Mouse (Mus musculus) ES-Bruce4 (cell line): ENCODE measurements around the gene Malrd1. TPM values are rescaled to one million over a fixed set of nuclear protein-coding genes. Genes with fewer than 3 reads are reported as not detected.

Source experiments
- H3K27ac ChIP-seq: 2 replicates; pipeline ENCODE4 v1.5.1; 2012; ENCODE audit warnings: low read length, inconsistent platforms; ENCODE audit not compliant: insufficient read depth
- H3K27me3 ChIP-seq: 2 replicates; pipeline ENCODE4 v1.6.1; 2012; ENCODE audit warnings: mild to moderate bottlenecking, low read length, inconsistent platforms; ENCODE audit not compliant: control insufficient read depth, poor library complexity, insufficient read depth, severe bottlenecking
- H3K36me3 ChIP-seq: 2 replicates; pipeline ENCODE4 v1.6.1; 2012; ENCODE audit warnings: inconsistent platforms, mild to moderate bottlenecking, low read length, moderate library complexity; ENCODE audit not compliant: control insufficient read depth, poor library complexity, insufficient read depth, severe bottlenecking
- H3K4me1 ChIP-seq: one replicate; pipeline ENCODE4 v1.8.1; 2011; ENCODE audit warnings: low read length; ENCODE audit not compliant: control insufficient read depth, insufficient read depth
- H3K4me3 ChIP-seq: 2 replicates; pipeline ENCODE4 v1.5.1; 2011; ENCODE audit warnings: low read depth, mild to moderate bottlenecking, low read length
- H3K9ac ChIP-seq: 2 replicates; pipeline ENCODE4 v1.6.1; 2012; ENCODE audit warnings: low read depth, mild to moderate bottlenecking, inconsistent platforms; ENCODE audit not compliant: poor library complexity, severe bottlenecking
- H3K9me3 ChIP-seq: replicated peaks from 2 replicates; pipeline ENCODE4 v1.6.1; 2012; ENCODE audit warnings: mild to moderate bottlenecking, low read length, inconsistent platforms; ENCODE audit not compliant: control insufficient read depth, poor library complexity, insufficient read depth, severe bottlenecking
- CTCF ChIP-seq: IDR thresholded peaks from one replicate; pipeline ENCODE4 v1.8.1; 2011; ENCODE audit warnings: low read depth, low read length
- EP300 ChIP-seq: IDR thresholded peaks from 2 replicates; pipeline ENCODE4 v1.6.1; 2011; ENCODE audit warnings: low read depth, low read length; ENCODE audit not compliant: insufficient read depth
- POLR2A ChIP-seq: IDR thresholded peaks from one replicate; pipeline ENCODE4 v1.8.1; 2011; ENCODE audit warnings: low read length; ENCODE audit not compliant: insufficient read depth
- polyA plus RNA-seq: library from polyadenylated mRNA; stranded (reverse); fragments of >200 nt; gene quantifications from 2 replicates; pipeline ENCODE4 v1.2.4, GENCODE M21; 2011; ENCODE audit warnings: low read depth; ENCODE audit not compliant: missing spikeins, insufficient read depth, insufficient read length

Gene Malrd1
- polyA plus RNA-seq, 1 experiment = not detected

GRCm38 (mm10) chr2:15656388-15656787 lies 130.1 kb downstream of the Malrd1 start:
- Histone ChIP-seq H3K9me3 (no peaks in the 10 kb centered on the region), H3K27me3 (no peaks in the 10 kb centered on the region), H3K36me3 (no peaks in the 10 kb centered on the region), H3K4me3 (no peak overlapping the region), H3K27ac (no peak overlapping the region), H3K4me1 (no peaks in the 10 kb centered on the region), H3K9ac (no peak overlapping the region)
- TF ChIP-seq CTCF (no peak), EP300 (no peak), POLR2A (no peak)

- no peaks in the 10 kb centered on the region for H3K36me3 ChIP-seq
Measured at GRCm38 (mm10) chr2:15702977-15703376, 176.7 kb downstream of the Malrd1 start.

GRCm38 (mm10) chr2:15740945-15741344 lies 214.7 kb downstream of the Malrd1 start:
- Histone ChIP-seq H3K36me3 (no peaks in the 10 kb centered on the region), H3K4me3 (no peak overlapping the region), H3K9ac (no peak overlapping the region), H3K27me3 (no peaks in the 10 kb centered on the region), H3K9me3 (no peaks in the 10 kb centered on the region), H3K27ac (no peak overlapping the region), H3K4me1 (no peaks in the 10 kb centered on the region)
- no peak for TF ChIP-seq POLR2A
- no peak for TF ChIP-seq EP300
- TF ChIP-seq CTCF = no peak

More at GRCm38 (mm10) chr2:15702977-15703376, 176.7 kb downstream of the Malrd1 start:
- Histone ChIP-seq H3K27me3 (no peaks in the 10 kb centered on the region), H3K4me1 (no peaks in the 10 kb centered on the region), H3K27ac (no peak overlapping the region), H3K4me3 (no peak overlapping the region), H3K9me3 (no peaks in the 10 kb centered on the region), H3K9ac (no peak overlapping the region)
- no peak for TF ChIP-seq EP300
- TF ChIP-seq POLR2A = no peak
- no peak for TF ChIP-seq CTCF

- TF ChIP-seq EP300 (no peak), POLR2A (no peak), CTCF (no peak)
- H3K27me3 ChIP-seq = no peaks in the 10 kb centered on the region
- no peak overlapping the region for H3K4me3 ChIP-seq
- H3K4me1 ChIP-seq = no peaks in the 10 kb centered on the region
- no peak overlapping the region for H3K9ac ChIP-seq
- H3K36me3 ChIP-seq = no peaks in the 10 kb centered on the region
- no peak overlapping the region for H3K27ac ChIP-seq
- no peaks in the 10 kb centered on the region for H3K9me3 ChIP-seq
Measured at GRCm38 (mm10) chr2:15744979-15745688, 218.9 kb downstream of the Malrd1 start.

- Histone ChIP-seq H3K9me3 (no peaks in the 10 kb centered on the region), H3K27ac (no peak overlapping the region), H3K4me1 (no peaks in the 10 kb centered on the region), H3K9ac (no peak overlapping the region), H3K4me3 (no peak overlapping the region), H3K27me3 (no peaks in the 10 kb centered on the region; the same call in 1 of the 2 replicates), H3K36me3 (no peaks in the 10 kb centered on the region)
- TF ChIP-seq POLR2A = no peak
- TF ChIP-seq CTCF = no peak
- no peak for TF ChIP-seq EP300
Measured at GRCm38 (mm10) chr2:15784818-15785217, 258.5 kb downstream of the Malrd1 start.

- Histone ChIP-seq H3K9ac (no peak overlapping the region), H3K9me3 (no peaks in the 10 kb centered on the region), H3K27ac (no peak overlapping the region), H3K4me3 (no peak overlapping the region), H3K4me1 (no peaks in the 10 kb centered on the region), H3K27me3 (no peaks in the 10 kb centered on the region), H3K36me3 (no peaks in the 10 kb centered on the region)
- no peak for TF ChIP-seq CTCF
- no peak for TF ChIP-seq EP300
- no peak for TF ChIP-seq POLR2A
Measured at GRCm38 (mm10) chr2:15815724-15816123, 289.4 kb downstream of the Malrd1 start.
